Mouse (Mus musculus) liver (tissue): ENCODE results near the gene Sstr2.
A peak's percentile ranks its signal among the peaks of the same experiment; 100 is the strongest.

Experiments used
- DNase-seq: peaks from one replicate; pipeline ENCODE4 v3.0.0-alpha.2; 2020; ENCODE audit warnings: mixed read lengths

Sstr2 gene

DNA sequence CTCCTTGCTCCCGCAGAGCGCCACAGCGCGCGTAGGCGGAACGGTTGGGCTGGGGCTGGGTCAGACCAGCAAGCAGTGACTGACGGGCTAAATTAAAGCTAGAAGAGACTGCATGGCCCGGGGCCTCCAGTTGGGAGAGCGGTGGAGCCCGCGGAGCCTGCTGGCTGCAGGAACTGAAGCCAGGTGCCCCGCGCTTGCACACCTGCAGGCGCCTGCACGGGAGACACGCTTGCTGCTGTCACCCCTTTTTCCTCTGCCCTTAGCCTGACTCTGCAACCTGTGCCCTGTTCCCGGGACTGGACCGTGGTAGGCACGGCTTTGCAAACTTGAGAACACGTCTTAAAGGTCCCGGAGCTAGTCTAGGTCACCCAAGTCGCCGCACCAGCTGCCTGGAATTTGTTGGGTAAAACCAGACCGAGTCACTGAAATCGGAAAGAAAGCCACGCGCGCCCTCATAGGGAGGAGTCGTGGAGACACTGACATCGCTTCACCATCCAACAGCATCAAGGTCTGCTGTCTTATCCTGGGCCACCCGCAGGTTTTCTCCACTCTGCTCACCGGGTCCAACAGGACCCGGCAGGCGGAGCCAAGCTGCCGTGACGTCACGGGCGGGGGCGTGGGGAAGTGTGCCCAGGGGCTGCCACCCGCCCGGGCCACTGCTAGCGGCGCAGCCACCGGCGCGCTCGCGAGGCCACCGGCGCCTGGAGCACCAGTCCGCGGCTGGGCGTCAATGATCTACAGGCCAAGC lies at the start of gene Sstr2:
Sstr2 (plus strand) TSS at position 671 of the 748 bp plus-strand sequence.
- DNase-seq, result peak; percentile 67

DNA sequence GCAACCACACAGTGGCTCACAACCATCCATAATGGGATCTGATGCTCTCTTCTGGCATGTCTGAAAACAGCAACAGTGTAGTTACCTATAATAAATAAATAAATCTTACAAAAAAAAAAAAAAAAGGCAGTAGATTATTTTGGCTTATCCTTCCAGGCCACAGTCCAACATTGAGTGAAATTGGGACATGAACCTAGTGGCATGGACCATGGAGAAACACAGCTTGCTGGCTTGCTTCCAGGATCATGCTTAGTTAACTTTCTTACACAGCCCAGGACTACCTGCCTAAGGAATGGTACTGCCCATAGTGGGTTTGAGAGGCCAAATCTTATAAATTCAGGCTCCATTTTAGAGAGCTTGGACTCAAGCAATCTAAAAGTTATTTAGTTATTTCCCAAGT lies 47.5 kb upstream of the Sstr2 start:
- no peak for DNase-seq

DNA sequence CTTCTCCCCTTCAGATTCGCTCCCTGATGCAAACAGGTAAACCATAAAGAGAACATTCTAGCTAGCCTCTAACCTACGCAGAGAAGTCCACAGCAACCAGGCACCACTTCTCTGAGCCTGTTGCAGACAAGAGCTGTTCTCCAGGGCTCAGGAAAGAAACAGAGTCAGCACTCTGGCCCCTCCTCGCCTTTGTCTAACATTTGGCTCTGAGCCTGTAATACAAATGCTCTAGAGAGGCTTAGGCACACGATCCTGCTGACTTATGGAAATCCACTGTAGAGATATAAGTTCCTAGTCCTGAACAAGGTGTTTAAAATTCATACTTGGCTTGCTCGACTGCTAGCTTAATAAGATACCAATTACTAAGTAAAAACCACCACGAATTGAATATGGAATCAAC lies 46.5 kb upstream of the Sstr2 start:
- no peak for DNase-seq

DNA sequence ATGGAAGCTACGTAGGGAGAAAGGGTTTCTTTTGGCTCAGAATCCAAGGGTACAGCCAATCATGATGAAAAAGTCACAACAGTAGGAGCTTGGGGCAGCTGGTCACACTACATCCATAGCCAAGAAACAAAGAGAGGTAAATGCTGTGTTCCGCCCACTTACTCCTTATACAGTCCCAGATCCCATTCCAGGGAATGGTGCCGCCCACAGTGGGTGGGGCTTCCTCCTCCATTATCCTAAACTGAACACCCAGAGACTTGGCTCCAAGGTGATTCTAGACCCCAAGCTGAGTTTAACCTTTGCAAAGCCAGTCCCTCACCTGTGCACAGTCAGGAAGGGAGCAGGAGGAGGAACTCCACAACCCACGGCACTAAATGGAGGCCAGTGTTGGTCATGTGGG lies 41.9 kb upstream of the Sstr2 start:
- no peak for DNase-seq

DNA sequence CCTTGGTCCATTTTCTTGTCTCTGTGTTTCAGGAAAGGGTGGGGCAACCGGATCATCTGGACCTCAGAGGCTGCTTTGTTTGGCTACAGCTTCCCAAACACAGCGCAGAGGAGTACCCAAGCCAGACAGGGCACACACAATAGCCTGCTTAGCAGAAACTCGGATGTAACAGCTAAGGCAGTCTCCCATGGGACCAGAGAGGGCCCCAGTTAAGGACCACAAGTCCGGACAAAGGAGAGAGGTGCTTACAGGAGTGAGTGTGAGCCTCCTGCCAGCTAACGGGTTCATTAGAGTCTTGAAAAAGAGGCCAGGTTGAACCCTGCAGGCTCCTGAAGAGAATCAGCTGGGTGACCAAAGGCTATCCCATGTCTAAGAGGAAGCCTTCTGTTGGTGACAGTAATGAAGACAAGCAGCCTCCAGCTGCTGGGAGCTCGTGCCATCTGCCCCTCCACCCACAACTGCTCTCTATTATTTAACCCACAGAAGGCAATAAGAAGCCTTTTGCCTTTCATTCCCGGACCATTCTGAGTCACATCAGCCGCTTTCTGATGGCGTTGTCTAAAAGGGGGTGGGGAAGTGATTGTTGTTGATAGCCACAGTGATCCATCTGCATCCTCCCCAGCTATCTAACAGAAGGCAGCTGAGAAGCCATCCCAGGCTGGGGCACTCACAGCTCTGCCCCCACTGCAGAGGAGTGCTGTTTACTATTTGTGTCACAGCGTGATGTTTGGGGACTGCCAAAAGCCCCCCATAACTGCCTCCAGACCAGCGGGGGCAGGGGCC lies 35.1 kb upstream of the Sstr2 start:
- DNase-seq, result no peak

DNA sequence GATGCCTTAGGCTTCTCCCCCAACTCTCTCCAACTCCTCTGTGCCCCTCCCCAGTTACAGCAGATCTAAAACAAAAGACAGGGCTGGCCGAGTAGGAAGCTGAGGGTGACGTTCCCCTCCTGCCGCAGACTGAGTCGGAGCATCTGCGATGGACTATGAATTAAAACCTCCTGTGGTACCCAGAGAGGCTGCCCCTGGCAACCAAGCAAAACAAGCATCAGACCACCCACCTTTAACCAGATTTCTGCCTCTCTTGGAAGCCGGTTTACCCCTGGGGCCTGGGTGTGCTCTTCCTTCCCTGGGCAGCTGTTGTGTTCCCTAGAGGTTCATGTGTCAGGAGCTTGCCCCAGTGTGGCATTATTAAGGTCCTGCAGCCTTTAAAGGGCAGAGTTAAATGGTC lies 32.7 kb upstream of the Sstr2 start:
- no peak for DNase-seq

DNA sequence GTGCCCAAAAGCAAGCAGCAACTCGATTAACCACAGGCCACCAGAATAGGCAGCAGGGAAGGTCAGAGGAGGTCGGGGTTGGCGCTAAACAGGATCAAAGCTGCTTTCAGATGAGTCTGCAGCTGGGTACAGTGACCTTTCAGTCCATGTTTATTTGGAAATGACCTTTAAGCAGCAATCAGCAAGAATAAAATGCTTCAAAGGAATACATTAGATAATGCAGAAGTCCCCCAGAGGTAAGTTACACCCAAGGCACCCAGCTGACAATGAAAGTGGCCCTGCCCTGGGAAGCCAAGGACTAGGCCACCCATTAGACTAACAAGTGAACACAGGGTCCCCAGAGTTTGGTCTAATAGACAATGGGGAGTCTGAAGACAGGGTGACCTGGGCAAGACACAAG lies 30.2 kb upstream of the Sstr2 start:
- DNase-seq, result no peak

DNA sequence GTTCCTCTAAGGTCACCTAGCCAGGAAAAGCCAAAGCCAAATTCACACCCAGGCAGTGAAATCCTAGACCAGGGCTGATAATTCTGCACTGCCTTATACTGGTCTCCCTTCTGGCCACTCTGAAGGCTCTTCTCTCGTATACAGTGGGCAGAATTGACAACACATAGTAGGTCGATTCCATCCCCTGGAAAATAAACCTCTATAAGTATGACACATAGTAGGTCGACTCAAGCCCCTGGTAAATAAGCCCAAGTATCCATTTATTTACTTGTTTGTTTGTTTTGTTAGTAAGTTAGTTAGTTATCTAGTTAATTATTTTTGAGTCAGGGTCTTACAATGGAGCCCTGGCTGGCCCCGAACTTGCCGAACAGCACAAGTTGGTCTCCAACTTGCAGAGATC lies 24.0 kb upstream of the Sstr2 start:
- no peak for DNase-seq

DNA sequence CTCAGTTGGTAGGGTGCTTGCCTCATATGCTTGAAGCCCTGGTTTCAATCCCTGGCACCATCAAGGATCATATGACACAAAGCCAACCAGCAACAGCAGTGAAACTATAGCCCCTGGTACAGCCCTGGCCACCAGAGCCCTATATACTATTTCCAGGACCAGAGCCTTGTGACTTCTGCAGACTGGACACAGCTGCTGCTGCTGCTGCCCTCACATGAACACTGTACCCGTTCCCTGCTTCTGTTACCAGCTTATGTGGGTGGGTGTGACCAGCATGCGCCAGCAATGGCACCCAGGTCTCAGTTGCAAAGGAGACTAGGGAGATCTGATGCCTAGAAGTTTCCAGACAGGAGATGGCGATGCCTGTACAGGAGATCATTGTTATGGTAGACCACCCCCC lies 21.5 kb upstream of the Sstr2 start:
- DNase-seq, result no peak

DNA sequence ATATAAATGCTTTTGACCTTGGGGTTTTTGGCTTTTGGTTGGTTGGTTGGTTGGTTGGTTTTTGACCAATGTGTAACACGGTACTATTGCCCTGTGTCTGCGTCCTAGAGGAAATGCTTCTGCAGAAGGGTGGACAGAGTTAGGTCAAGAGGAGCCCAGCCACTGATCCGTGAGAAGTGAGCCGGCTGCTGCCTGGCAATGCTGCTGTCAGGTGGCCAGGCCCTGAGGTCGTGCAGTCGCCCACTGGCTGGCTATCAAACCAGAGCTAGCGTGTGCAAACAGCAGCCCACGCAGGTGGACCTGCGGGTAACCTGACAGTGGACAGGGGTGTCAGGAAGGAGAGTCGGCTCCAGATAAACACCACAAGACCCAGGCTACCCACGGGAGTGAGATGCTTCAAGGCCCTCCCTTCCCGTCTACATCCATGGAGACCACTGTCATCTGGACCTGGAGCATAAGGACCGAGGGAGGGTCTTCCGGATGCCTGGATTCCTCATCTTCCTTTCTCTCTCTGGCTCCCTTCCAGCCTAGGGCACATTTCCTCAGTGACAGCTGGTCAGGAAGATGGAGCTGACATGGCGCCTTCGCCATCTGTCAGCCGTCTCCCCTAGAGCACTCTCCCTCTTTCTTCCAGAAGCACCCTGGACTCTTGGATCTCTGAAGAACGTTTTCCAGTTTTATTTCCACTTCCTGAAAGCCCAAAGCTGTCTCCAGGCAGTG lies 18.5 kb upstream of the Sstr2 start:
- no peak for DNase-seq

DNA sequence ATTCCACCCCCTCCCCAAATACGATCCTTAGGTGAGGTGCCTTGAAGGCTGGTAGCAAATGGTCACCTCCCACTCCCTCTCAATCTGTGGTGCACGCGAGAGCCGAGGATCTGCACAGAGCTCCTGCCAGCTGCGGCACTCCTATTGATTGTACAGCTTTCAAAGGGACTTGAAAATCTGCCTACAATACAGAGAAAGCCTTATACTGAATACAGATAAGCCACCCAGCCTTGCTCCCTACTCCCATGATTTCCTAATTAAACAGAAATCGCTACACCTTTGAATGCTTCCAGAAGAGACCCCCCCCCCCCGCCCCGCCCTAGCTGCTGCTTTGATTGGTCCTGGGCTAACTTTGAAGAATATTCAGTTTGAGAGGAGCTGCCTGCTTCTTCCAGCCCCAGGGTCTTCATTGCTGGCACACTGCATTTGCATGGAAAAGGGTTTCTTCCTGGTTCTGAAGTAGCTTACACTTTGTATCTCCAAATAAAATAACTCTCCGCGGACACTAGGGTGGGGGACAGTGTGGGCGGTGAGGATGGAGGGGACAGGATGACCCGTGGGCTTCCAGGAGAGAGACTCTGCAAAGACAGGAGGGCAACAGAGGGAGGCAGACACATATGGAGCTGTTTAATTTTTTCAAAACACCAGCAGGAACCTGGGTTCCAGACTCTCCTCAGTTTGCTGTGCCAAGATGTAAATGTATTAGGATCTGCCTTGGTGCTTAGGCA lies 17.4 kb upstream of the Sstr2 start:
- no peak for DNase-seq

DNA sequence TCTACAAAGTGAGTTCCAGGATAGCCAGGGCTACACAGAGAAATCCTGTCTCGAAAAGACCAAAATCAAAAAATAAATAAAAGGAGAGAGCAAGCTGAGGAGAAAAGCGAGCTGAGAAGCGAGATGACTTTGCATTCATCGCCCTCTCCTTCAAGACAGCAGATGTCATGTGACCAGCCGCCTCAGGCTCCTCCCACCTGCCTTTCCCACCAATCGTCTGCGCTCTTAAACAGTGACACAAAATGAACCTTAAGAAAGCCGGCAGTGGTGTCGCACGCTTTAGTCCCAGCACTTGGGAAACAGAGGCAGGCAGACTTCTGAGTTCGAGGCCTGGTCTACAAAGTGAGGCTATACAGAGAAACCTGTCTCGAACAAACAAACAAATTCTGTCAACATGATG lies 11.6 kb upstream of the Sstr2 start:
- no peak for DNase-seq

DNA sequence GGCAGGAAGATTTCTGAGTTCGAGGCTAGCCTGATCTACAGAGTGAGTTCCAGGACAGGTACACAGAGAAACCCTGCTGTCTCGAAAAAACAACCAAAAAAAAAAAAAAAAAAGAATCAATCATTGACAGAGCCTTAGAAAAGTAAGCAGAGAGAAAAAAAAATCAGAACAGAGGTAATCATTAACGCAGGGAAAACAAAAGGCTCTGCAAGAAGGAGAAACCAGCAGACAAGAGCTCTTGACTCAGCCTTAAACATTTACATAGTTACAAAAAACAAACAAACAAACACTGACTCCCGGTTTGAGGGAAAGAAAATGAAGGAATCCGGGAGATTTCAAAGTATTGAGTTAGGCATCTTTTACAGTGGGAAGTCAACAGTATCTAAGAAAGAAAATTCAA lies 9.6 kb upstream of the Sstr2 start:
- no peak for DNase-seq

DNA sequence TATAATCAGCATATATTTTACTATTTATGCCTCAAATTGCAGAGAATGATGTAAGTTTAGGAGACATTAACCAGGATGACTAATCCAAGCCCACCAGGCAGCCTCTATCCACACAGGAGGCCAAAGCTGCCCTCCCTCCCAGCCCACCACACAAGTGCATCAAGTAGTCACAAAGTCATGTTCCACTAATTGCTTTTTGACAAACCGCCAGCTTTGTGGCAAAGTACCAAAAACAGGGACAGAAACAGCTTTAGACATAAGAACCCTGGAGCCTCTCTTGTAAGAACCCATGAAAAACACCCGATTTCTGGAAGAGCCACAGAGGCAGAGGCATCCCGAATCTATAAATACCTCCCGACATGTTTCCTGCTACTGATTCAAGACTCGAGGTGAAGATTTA lies 8.9 kb upstream of the Sstr2 start:
- DNase-seq, result no peak

DNA sequence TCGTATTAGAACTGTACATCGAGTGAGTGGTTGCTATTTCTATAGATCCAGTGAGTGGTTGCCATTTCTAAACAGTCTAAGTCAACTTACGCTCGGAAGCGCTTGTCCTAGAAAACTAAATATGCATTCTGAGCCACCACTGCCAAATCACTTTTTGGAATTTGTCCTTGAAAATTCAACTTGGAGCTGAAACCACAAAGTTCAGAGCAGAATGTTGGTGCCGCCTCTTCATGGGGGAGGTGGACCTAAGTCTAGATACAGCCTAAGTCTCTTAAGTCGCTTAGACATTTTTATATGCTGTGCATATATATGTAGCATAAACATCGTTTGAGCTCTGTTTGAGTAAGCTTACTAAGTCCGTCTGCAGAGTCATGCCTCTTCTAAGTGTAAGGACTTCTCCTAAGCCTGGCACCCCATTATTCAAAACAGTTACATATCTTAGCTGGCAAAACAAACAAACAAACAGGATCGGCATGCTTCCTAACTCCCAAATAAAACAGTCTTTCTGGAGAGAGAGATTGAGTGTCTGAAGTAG lies 8.0 kb upstream of the Sstr2 start:
- no peak for DNase-seq

DNA sequence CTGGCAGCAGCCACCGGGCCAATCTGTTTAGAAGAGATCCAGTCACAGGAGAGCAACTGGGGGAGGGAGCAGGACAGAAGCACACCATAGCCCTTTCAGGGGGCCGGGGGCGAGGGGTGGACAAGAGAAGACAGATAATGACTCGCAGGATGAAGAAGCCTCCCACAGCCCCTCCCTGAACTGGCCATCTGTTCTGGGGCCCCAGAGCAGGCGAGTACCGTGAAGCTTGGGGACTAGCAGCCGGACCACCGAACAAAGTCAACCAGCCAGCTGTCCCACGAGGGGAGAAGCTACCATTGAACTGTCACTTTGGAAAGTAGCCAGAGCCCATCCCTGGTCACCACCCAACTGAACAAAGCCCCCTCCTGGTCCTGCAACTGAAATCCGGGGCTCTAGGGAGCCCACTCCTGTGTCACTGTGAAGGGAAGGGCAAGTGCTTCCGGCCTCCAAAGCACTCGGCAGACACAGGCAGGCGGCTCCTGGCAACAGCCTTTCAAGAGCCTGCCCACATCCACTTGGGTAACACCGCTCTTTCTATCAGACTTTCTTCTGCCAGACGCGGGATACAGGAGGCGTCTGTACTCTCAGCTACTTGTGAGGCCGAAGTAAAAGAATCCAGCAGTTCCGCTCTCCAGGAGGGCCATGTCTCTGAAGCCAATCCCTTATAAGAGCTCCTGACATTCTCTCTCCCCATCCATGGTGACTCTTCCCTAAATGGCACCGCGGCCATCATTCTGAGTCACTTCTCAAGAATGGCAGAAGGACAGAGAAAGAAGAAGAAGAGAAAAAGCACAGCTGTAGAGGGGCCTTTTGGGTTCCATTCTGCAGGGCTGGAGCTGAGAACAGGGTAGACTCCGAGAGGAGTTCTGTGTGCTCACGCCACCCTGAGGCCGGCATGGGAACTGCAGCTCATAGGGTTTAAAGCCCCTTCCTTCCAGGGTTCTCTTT lies 7.2 kb upstream of the Sstr2 start:
- DNase-seq, result peak; percentile 65

DNA sequence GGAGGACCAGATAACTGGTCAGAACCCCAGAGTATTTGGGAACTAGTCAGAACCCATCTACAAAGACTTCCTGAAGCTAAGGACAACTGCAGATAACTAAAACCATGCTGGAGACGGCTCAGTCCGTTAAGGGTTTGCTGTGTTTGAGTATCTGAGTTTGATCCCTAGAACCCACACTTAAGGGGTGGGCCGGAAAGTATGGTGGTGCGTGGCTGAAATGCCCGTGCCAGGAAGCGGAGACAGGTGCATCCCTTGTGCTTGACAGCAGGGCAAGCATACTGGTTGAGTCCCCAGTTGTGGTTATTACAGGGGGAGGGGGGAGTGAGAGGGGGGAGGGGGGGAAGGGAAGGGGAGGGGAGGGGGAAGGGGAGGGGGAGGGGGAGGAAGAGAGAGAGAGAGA lies 4.7 kb upstream of the Sstr2 start:
- no peak for DNase-seq

DNA sequence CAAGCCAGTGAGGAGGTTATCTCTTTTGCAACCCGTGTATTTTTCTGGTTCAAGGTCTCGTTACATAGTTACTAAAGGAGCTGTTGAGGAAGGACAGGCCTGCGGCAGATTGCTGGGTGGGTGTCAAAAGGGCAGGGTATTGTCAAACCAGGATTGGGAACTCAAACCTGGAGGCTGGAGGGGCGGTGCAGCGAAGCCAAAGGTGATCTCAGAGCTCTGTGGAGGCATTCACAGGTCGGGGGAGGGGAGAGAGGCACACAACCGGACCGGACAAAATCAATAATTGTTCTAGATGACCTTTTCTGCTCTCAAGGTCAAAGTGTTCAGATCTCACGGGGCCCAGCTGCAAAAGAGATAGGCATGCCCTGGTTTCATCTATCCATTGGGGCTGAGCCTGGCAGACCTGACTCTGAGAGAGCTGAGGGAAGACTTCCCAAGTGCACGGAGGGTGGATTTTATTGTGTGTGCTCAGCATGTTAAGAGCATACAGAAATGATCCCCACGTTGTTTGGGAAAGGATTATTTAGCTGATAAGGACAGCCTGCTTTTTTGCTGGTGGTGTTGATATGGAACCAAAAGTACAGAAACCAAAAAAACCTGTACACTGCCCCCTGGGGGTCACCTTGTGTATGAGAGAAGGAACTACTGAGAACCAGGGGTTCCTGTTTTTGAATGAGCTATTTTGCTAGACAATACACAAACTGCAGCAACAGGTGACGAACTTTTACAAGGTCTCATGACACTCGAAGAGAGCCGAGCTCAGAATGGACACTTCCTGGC lies 1.8 kb upstream of the Sstr2 start:
- peak; percentile 71 for DNase-seq

DNA sequence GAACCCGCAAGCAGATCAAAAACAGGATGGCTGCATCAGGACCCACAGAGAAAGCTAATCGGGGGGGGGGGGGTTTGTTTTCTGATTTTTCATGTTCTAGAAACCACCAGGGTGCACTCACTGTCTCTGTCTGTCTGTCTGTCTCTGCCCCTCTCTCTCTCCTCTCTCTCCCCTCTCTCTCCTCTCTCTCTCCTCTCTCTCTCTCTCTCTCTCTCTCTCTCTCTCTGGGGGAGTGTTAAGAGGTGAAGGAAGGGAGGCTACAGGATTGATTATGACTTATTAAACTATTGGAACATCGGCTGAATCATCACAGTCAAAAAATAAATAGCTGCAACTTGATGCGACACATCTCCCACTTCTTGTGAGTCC lies 855 bp upstream of the Sstr2 start:
- no peak for DNase-seq

DNA sequence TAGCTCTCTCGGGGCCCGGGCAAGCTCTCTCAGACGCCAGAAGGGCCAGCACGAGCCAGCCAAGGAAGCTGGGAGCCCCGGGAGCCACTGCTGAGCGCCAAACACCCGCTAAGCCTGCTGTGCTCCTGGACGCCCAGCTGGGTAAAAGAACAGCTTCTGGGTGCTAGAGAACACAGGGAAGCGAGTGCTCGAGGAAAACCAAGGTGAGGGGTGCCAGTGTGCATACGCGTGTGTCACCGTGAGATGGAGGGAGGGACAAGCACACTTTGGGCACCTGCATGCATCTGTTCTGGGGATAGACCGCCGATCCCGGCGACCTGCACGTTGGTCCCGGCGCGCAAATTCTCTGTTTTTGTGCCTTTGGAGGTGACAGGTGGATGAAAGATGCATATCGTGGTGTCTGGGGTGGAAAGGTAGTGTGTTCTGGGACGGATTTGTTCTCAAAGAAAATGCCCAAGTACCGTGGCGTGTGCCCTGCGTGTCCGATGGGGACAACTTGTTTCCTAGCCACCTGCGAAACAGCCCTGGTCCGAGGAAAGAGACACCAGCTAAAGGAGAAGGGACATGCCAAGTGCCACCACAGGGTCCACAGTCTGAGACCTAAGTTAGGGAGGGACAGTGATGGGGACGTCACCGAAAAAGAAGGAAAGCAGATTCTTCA lies 408 bp downstream of the Sstr2 start:
- DNase-seq, result no peak
